Mouse (Mus musculus) cerebellum, adult 11 months (tissue): ENCODE data around the gene Rsph6a.

Experiments used
- DNase-seq: peaks from one replicate; pipeline ENCODE4 v3.0.0; 2022

The Rsph6a gene

GRCm38 (mm10) chr7:19083096-19083495 lies 28.6 kb downstream of the Rsph6a start:
- DNase-seq = no peak

- DNase-seq = no peak
Measured at GRCm38 (mm10) chr7:19083701-19084100, 29.2 kb downstream of the Rsph6a start, which contains the start of gene Dmpk. Gene Dmpk, plus strand, starts transcription at chr7:19083849.

DNA sequence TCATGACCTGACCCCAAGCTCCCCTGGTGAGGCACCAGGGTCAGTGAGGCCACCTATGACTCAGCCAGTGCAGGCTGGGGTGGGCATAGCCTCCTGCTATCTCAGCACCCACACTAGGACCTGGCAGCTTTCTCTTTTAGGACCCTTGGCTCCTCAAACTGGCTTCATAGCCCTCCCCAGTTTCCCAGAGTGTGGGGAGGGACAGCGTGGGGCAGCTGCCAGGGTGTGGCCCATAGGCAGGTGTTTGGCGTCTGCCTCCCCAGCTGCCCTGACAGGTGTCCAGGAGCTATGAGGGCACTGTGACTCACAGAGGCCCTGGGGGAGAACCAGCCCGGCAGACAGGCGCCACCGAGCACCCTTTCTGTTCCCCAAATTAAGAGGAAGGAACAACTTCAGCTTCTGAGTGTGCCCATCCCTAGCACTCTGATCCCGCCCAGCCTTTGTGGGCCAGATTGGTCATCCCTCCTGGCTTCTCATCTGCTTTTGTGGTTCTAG lies 29.8 kb downstream of the Rsph6a start:
- DNase-seq = no peak

DNA sequence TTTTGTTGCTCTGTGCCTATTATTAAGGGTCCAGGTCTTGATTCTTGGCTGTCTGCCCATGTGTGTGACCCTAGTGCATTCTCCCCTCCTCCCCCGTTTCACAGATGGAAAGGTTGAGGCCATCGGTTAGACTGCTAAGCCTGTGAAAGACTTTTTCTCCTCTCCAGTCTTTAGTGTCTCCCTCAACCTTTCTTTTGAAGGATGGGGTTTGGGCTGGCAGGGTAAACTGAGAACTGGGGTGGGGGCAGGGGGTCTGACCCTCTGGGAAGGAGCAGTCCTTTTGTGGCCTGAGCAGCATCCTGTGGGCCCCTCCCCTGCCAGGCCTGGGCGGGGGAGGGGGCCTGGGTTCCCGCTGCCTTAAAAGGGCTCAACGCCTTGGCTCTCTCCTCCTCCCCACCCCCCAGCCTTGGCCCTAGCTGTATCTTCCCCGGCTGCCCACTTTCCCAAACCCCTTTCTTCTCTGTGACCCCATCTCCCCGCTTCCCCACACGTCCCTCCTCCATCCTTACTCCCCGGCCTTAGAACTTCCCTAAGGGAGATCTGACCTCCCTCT lies 30.5 kb downstream of the Rsph6a start:
- no peak for DNase-seq

GRCm38 (mm10) chr7:19085495-19085894 lies 31.0 kb downstream of the Rsph6a start:
- no peak for DNase-seq

- DNase-seq = no peak
Measured at GRCm38 (mm10) chr7:19086042-19086441, 31.6 kb downstream of the Rsph6a start.

DNA sequence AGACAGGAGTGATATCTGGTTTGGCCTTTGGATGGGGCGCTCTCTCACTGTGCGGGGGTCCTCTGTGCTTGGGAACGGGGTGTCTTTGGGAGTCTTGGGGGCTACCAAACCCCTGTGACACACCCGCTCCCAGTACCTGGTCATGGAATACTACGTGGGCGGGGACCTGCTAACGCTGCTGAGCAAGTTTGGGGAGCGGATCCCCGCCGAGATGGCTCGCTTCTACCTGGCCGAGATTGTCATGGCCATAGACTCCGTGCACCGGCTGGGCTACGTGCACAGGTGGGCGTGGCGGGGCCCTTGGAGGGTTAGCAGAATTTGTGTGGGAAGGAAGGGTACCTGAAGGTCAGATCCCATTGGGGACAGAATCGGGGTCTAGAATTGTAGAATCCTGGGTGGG lies 32.3 kb downstream of the Rsph6a start:
- DNase-seq = no peak

- no peak for DNase-seq
Measured at GRCm38 (mm10) chr7:19088813-19089212, 34.3 kb downstream of the Rsph6a start.

DNA sequence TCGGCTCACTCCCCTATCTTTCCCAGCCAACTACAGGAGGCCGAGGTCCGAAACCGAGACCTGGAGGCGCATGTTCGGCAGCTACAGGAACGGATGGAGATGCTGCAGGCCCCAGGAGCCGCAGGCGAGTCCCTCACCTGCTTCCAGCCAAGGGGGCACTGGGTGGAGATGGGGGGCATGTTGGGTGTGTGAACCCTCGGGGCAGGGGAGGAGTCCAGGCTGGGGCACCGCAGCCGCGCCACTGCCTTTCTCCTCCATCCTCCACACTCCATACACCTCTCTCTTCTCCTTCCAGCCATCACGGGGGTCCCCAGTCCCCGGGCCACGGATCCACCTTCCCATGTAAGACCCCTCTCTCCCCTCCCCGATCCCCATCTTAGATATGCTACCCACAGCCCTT lies 37.4 kb downstream of the Rsph6a start:
- DNase-seq = no peak

- DNase-seq = no peak
Measured at GRCm38 (mm10) chr7:19092381-19093173, 38.1 kb downstream of the Rsph6a start.

- DNase-seq = no peak
Measured at GRCm38 (mm10) chr7:19093174-19093521, 38.7 kb downstream of the Rsph6a start.

DNA sequence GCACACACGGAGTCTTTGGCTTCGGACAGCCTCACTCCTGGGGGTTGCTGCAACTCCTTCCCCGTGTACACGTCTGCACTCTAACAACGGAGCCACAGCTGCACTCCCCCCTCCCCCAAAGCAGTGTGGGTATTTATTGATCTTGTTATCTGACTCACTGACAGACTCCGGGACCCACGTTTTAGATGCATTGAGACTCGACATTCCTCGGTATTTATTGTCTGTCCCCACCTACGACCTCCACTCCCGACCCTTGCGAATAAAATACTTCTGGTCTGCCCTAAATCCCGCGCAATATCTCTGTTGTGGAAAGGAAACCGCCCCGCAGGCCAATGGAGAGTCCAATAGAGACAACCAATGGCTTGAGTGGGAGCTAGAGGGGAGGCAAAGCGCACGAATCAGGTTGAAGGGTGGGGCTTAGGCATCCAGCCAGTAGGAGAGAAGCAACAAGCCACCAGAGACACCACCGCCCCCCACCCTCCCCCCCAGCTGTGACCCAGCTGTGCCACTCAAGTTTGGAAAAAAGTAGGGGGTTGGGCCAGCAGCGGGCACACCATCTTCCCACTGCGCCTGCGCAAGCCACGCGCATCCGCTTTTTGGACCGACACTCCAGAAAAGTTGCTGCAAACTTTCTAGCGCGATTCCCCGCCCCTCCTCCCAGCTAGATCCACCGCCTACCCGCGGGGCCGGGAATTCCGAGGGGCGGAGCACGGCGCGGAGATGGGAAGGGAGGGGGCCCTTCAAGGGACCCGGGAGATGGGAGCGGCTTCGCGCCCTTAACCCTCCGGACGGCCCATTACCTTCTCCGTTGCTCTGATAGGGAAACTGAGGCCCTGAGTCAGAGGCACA lies 39.3 kb downstream of the Rsph6a start:
- no peak for DNase-seq

DNA sequence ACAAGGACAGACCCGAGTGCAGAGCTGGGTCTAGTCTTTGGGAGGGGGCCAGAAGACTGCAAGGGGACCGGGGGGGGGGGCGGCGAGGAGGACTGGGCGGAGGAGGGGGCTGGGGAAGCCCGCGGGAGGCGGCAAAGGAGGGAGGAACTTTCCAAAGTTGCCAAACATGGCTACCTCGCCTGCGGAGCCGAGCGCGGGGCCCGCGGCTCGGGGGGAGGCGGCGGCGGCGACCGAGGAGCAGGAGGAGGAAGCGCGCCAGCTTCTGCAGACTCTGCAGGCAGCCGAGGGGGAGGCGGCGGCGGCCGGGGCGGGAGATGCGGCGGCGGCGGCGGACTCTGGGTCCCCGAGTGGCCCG lies 40.0 kb downstream of the Rsph6a start, which contains the start of gene Six5:
Gene Six5, plus strand, starts transcription at position 124 of the 355 bp plus-strand sequence.
- no peak for DNase-seq

DNA sequence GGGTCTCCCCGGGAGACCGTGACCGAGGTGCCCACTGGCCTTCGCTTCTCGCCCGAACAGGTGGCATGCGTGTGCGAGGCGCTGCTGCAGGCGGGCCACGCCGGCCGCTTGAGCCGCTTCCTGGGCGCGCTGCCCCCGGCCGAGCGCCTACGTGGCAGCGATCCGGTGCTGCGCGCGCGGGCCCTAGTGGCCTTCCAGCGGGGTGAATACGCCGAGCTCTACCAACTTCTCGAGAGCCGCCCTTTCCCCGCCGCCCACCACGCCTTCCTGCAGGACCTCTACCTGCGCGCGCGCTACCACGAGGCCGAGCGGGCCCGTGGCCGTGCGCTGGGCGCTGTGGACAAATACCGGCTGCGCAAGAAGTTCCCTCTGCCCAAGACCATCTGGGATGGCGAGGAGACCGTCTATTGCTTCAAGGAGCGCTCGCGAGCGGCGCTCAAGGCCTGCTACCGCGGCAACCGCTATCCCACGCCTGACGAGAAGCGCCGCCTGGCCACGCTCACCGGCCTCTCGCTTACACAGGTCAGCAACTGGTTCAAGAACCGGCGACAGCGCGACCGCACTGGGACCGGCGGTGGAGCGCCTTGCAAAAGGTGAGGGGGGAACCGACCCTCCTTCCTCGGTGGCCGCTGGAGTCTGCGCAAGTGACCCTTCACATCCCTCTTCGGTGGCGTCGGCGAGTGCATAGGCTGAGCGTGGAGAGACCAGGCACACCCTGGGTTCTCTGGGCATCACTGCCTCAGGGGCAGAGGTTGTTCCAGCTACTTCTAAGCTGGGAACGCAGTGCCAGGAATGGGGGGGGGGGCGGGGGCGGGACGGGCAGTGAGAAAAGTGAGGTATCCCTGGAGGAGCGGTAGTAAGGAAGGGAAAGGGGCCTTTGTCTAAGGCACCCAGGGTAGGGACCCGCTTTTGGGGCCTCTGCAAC lies 40.6 kb downstream of the Rsph6a start:
- no peak for DNase-seq

- DNase-seq = no peak
Measured at GRCm38 (mm10) chr7:19095751-19096110, 41.2 kb downstream of the Rsph6a start.

- no peak for DNase-seq
Measured at GRCm38 (mm10) chr7:19096421-19096976, 42.0 kb downstream of the Rsph6a start.

GRCm38 (mm10) chr7:19097217-19097616 lies 42.7 kb downstream of the Rsph6a start:
- no peak for DNase-seq

DNA sequence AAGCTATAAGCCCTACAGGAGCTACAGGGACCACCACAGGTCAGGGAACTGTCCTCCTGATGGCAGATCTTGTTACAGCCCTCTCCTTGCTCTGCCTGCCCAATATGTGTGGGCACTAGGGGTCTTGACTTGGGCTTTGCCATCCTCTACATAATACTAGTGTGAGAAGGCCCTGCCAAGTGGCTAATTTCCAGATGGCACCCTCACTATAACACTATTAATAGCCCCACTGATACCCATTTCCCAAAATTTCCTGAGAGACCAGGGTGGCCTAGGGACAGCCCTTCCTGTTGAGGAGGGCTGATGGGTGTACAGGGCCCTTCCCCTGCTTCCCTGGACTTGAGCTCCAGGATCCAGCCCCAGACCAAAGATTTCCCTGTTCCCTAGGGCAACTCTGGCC lies 43.4 kb downstream of the Rsph6a start:
- DNase-seq = no peak

DNA sequence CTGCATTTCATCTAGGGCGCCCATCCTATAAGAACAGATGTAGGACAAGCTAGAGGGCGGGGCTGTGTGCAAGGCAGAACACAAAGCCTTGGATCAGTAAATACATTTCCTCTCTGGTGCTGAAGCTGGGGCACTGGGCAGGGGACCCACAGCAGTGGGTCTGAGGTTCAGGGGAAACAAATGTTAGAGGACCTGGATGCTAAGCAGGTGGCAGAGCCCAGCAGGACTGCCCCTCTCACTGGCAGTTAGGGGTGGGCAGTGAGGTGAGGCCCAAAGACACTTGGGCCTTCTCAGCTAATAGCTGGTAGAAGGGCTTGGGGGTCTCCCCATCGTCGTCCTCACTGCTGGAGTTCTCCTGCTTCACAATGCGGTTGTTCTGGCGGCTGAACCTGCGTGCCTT lies 44.3 kb downstream of the Rsph6a start:
- no peak for DNase-seq

DNA sequence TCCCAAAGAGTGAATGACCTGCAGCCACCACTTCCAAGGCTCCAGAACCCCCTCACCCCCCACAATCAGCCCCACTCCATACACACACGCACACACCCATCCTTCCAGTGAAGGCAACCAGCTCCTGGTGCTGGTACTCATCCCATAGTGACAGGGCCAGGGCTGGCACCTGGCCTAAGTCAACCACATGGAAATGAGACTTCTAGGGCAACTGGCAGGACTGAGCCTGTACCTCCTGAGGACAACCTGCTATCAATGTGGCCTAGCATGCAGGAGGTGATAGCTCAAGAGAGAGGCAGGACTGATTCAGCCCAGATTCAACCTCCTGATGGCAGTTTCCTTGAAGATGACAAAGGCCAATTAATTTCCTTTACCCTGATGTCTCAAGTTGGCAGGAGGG lies 45.8 kb downstream of the Rsph6a start:
- DNase-seq = no peak

GRCm38 (mm10) chr7:19103741-19104140 lies 49.3 kb downstream of the Rsph6a start:
- DNase-seq = no peak

- DNase-seq = no peak
Measured at GRCm38 (mm10) chr7:19104486-19104885, 50.0 kb downstream of the Rsph6a start.
